Comparison of ENCODE assay signal across 8 mouse cellular contexts in genomic region chr15:99614753-99615152, GRCm38 (mm10). TPM values are rescaled to one million over a fixed set of nuclear protein-coding genes. Genes with fewer than 3 reads are reported as not detected.
DNase-seq lines count a peak whose midpoint lies in the region; ATAC-seq and TF ChIP-seq lines count a peak whose summit lies in the region.

No protein-coding gene starts in this region.

- peaks cover 6% of the 10 kb centered on the region; the same call in 1 of the 2 replicates for H3K4me1 ChIP-seq in liver, embryonic 11.5 days (replicated peaks; ENCODE audit: control insufficient read depth, insufficient read depth, low read length)
- no peaks in the 10 kb centered on the region for H3K4me1 ChIP-seq in thymus, adult 2 months (replicated peaks; ENCODE audit: control insufficient read depth, insufficient read depth, low read length)

- H3K9me3 ChIP-seq in liver, embryonic 11.5 days (ENCODE audit: control insufficient read depth, low read length) = 0 out of 2 replicates have a peak, but pooled peaks cover 2% of the 10 kb centered on the region

- no peaks in the 10 kb centered on the region for H3K36me3 ChIP-seq in liver, embryonic 11.5 days (ENCODE audit: control insufficient read depth, insufficient read depth, low read length)
- peaks cover 6% of the 10 kb centered on the region for H3K36me3 ChIP-seq in thymus, adult 2 months (ENCODE audit: control insufficient read depth, insufficient read depth, low read length)

- peak overlapping the region; percentile 10; the same call in 1 of the 2 replicates for H3K27ac ChIP-seq in liver, embryonic 11.5 days (ENCODE audit: low read depth, low read length)
- no peak overlapping the region for H3K27ac ChIP-seq in thymus, adult 2 months (ENCODE audit: control insufficient read depth, insufficient read depth, low read length)

- DNase-seq in heart, adult 11 months = peak; percentile 91
- DNase-seq in heart, postnatal 25 days (ENCODE audit: low spot score) = no peak
- DNase-seq in NIH3T3 (ENCODE audit: low read depth) = peak; percentile 96
- peak; percentile 16 to 23 for DNase-seq in heart, adult 9 months (ENCODE audit: low spot score in 2 of 2)
- no peak for DNase-seq in liver, embryonic 11.5 days (ENCODE audit: low spot score)
- no peak for DNase-seq in thymus, adult 2 months
- DNase-seq in layer of hippocampus, postnatal 14 days (ENCODE audit: low spot score in 2 of 2) = no peak
- DNase-seq in adrenal gland, postnatal 25 days = no peak

- intact Hi-C loops in heart, postnatal 25 days (cut with DNase I) = no loop called here

- WGBS in liver, embryonic 11.5 days = 16% methylated on average over 12 of the region's 12 CpGs
- WGBS in thymus, adult 2 months = 30% methylated on average over 12 of the region's 12 CpGs

- H3K4me3 ChIP-seq in liver, embryonic 11.5 days (ENCODE audit: low read depth, low read length) = no peak overlapping the region
- H3K4me3 ChIP-seq in thymus, adult 2 months (ENCODE audit: control insufficient read depth, insufficient read depth, low read length) = no peak overlapping the region

- ATAC-seq in liver, embryonic 11.5 days (replicated peaks; ENCODE audit: low FRiP score) = no peak

- H3K27me3 ChIP-seq in liver, embryonic 11.5 days (replicated peaks; ENCODE audit: control insufficient read depth, insufficient read depth, low read length) = peaks cover 34% of the 10 kb centered on the region
- H3K27me3 ChIP-seq in thymus, adult 2 months (ENCODE audit: control insufficient read depth, insufficient read depth, low read length) = no peaks in the 10 kb centered on the region; the same call in 1 of the 2 replicates

- TF ChIP-seq POLR2A in thymus, adult 2 months (IDR thresholded peaks at IDR 0.05; ENCODE audit: control insufficient read depth, extremely low read depth, insufficient read depth, low read length, poor library complexity) = no peak

- no peak overlapping the region for H3K9ac ChIP-seq in liver, embryonic 11.5 days (ENCODE audit: low read depth, low read length)

- TF ChIP-seq CTCF in thymus, adult 2 months (IDR thresholded peaks at IDR 0.05; ENCODE audit: borderline replicate concordance, control insufficient read depth, extremely low read depth, insufficient read depth, low read length, poor library complexity) = no peak

- H3K4me2 ChIP-seq in liver, embryonic 11.5 days = no peak overlapping the region

RNA-seq across cellular contexts. Expression of gene Aqp6, which starts 13.6 kb away (rescaled TPM):
- total RNA-seq in heart, postnatal 25 days (2021) = not detected
- polyA plus RNA-seq in liver, embryonic 11.5 days (2014; fragmentation: Nextera tagmentation; extraction: Ambion mirVana) = not detected in 2 replicates
- polyA plus RNA-seq in thymus, adult 2 months (2012; rRNA removed) = 0.24 and 0.40 TPM in 2 replicates
- under 1 TPM; 0.19 to 0.37 TPM for total RNA-seq in layer of hippocampus, postnatal 14 days (2021)
- total RNA-seq in adrenal gland, postnatal 25 days (2021) = not detected in 2 replicates

RNA-seq across cellular contexts. Expression of gene Aqp5, which starts 24.2 kb away (rescaled TPM):
- under 1 TPM in 1 of 2 experiments, not detected in 1; 0.22 TPM for total RNA-seq in heart, postnatal 25 days (2021)
- polyA plus RNA-seq in liver, embryonic 11.5 days (2014; fragmentation: Nextera tagmentation; extraction: Ambion mirVana) = 1.2 and 1.9 TPM in 2 replicates
- 2.7 and 3.3 TPM in 2 replicates for polyA plus RNA-seq in thymus, adult 2 months (2012; rRNA removed)
- total RNA-seq in layer of hippocampus, postnatal 14 days (2021) = not detected
- 1.9 and 3.3 TPM in 2 replicates for total RNA-seq in adrenal gland, postnatal 25 days (2021)

RNA-seq across cellular contexts. Expression of gene Aqp2, which starts 35.9 kb away (rescaled TPM):
- total RNA-seq in heart, postnatal 25 days (2021) = not detected
- not detected in 2 replicates for polyA plus RNA-seq in liver, embryonic 11.5 days (2014; fragmentation: Nextera tagmentation; extraction: Ambion mirVana)
- polyA plus RNA-seq in thymus, adult 2 months (2012; rRNA removed) = 0.47 TPM in 1 of 2 replicates, not detected in the other
- not detected for total RNA-seq in layer of hippocampus, postnatal 14 days (2021)
- 0.82 TPM in 1 of 2 replicates, not detected in the other for total RNA-seq in adrenal gland, postnatal 25 days (2021)

RNA-seq across cellular contexts. Expression of gene Racgap1, which starts 36.7 kb away (rescaled TPM):
- 1 to 10 TPM; 2.8 to 3.0 TPM for total RNA-seq in heart, postnatal 25 days (2021)
- 91.2 and 111 TPM in 2 replicates for polyA plus RNA-seq in liver, embryonic 11.5 days (2014; fragmentation: Nextera tagmentation; extraction: Ambion mirVana)
- polyA plus RNA-seq in thymus, adult 2 months (2012; rRNA removed) = 80.2 and 95.6 TPM in 2 replicates
- total RNA-seq in layer of hippocampus, postnatal 14 days (2021) = 1 to 10 TPM; 7.6 to 8.7 TPM
- 13.4 and 13.6 TPM in 2 replicates for total RNA-seq in adrenal gland, postnatal 25 days (2021)

RNA-seq across cellular contexts. Expression of gene Asic1, which starts 55.4 kb away (rescaled TPM):
- total RNA-seq in heart, postnatal 25 days (2021) = under 1 TPM; 0.48 to 0.55 TPM
- polyA plus RNA-seq in liver, embryonic 11.5 days (2014; fragmentation: Nextera tagmentation; extraction: Ambion mirVana) = 2.3 TPM in 2 replicates
- polyA plus RNA-seq in thymus, adult 2 months (2012; rRNA removed) = 0.13 and 0.19 TPM in 2 replicates
- total RNA-seq in layer of hippocampus, postnatal 14 days (2021) = 10 to 100 TPM; 37.3 to 41.3 TPM
- total RNA-seq in adrenal gland, postnatal 25 days (2021) = 0.33 and 0.49 TPM in 2 replicates

Comparison
In these comparisons a context has a peak if more than half of its experiments do, and no peak if none do; other contexts are left out.
1. DNase-seq: peak in heart, adult 11 months (single experiment), NIH3T3 (single experiment) and heart, adult 9 months (2 of 2); none in heart, postnatal 25 days (single experiment), liver, embryonic 11.5 days (single experiment), thymus, adult 2 months (single experiment), layer of hippocampus, postnatal 14 days (0 of 2) and adrenal gland, postnatal 25 days (single experiment).